Mouse (Mus musculus) G1E (cell line): Measurements from ENCODE around the gene Rest.

Experiments
- CTCF ChIP-seq: IDR thresholded peaks from 2 replicates; pipeline ENCODE4 v1.5.1; 2012; ENCODE audit warnings: low read depth, low read length, inconsistent platforms, mixed read lengths
- GATA1 ChIP-seq: IDR thresholded peaks from 2 replicates; pipeline ENCODE4 v1.6.1; 2012; ENCODE audit warnings: borderline replicate concordance, low read length, inconsistent platforms, mixed read lengths

DNA sequence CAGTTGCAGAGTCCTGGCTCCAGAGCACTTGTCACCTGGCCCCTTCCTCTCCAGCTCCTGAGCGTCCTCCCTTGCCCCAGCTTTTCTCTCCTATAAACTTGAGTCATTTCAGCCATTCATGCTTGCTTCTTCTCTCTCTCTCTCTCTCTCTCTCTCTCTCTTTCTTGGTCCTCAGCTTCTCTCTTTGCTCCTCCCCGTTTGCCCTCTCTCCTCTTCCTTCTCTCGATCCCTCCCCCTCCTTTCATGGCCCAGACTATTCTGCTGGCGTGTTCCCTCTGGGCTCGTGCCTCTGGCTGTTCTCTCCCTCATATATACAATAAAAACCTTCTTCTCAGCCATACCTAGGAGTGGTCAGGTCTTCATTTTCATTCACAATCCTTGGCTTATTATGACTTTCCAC, 13.6 kb upstream of the Rest start:
- TF ChIP-seq CTCF (no peak), GATA1 (no peak)
